Mouse (Mus musculus) brain, embryonic 14.5 days (tissue): ENCODE results near the gene Ociad1. TPM values are rescaled to one million over a fixed set of nuclear protein-coding genes. Genes with fewer than 3 reads are reported as not detected.

ENCODE experiments used
- DNase-seq: peaks from one replicate; pipeline ENCODE4 v3.0.0-alpha.2; 2011; ENCODE audit warnings: low read depth
- CTCF ChIP-seq: fragments of 200-500 bp; IDR thresholded peaks from 2 replicates; pipeline ENCODE4 v1.5.1; 2012; ENCODE audit warnings: inconsistent platforms, mild to moderate bottlenecking, moderate library complexity, borderline replicate concordance; ENCODE audit not compliant: insufficient read depth, insufficient read length; ENCODE audit errors: extremely low read depth
- POLR2A ChIP-seq: fragments of 200-500 bp; IDR thresholded peaks from 2 replicates; pipeline ENCODE4 v1.6.1; 2012; ENCODE audit warnings: mild to moderate bottlenecking, inconsistent platforms, borderline replicate concordance; ENCODE audit not compliant: poor library complexity, insufficient read depth, insufficient read length, severe bottlenecking; ENCODE audit errors: extremely low read depth
- polyA plus RNA-seq: library from polyadenylated mRNA; depleted of rRNA; stranded (reverse); fragments of >200 nt; gene quantifications from 2 replicates; pipeline ENCODE4 v1.2.3, GENCODE M21; 2012; rRNA removed

Ociad1 gene
- 162 and 184 TPM in 2 replicates for polyA plus RNA-seq

GRCm38 (mm10) chr5:73292502-73293457 lies at the start of gene Ociad1:
Ociad1 (plus strand) TSS chr5:73292784.
- TF ChIP-seq POLR2A (peak; percentile 77; the same call in 1 of the 2 replicates), CTCF (no peak)
- DNase-seq, result peak; percentile 99

DNA sequence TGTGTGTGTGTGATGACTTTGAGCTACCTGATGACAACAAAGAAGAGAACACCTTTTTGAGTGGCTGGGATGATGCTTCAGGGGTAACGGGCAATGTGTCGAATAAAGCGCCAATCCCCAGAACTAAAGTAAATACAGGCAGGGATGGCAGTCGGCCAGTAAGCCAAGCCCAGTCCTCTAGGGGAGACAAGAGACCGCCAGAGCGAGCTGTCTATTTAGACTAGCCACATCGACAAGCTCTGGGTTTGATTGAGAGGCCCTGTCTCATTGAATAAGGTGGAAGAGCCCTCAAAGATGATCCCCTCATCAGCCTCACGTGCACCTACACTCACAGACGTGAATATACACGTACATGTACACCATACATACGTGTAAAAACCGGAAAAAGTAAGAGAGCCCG lies 48.2 kb upstream of the Ociad1 start:
- no peak for TF ChIP-seq POLR2A
- TF ChIP-seq CTCF, result no peak
- peak; percentile 86 for DNase-seq

DNA sequence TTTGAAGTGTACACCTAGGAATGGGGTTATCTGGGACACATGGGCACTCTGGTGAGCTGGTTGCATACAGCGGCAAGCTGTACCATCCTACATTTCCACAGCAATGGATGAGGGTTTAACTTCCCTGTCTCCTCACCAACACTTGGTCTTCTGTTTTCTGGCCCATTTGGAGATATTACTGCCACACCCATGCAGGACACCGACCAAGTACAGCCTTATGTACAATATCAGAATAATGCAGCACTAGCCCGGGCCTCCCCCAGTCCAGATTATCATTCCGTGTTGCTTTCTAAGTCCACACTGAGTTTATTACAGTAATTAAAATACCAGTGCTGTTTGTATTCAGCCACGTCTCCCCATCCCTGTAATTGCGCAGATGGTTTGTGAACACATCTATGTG lies 46.2 kb upstream of the Ociad1 start:
- TF ChIP-seq POLR2A (no peak), CTCF (no peak)
- no peak for DNase-seq

GRCm38 (mm10) chr5:73248211-73248610 lies 44.4 kb upstream of the Ociad1 start:
- DNase-seq, result no peak
- TF ChIP-seq CTCF, result no peak
- no peak for TF ChIP-seq POLR2A

GRCm38 (mm10) chr5:73249341-73249740 lies 43.2 kb upstream of the Ociad1 start:
- TF ChIP-seq POLR2A (no peak), CTCF (no peak)
- no peak for DNase-seq

DNA sequence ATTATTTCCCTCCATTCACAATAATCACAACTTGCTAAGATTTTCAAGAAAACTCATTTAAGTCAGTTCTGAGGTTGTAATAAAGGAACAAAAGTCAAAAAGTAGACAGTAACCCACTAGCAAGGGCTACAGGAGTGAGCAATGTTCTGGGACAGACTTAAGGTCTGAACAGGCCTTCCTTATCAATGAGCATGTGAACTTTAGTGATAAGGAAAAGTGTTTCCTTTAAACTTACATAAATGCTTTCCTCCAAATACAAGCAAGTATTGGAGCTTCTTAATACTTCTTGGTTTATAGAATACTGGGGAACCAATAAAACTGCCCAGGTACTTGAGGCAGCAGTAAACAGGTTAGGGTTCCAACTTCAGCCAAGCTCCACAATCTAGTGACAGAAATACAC lies 39.8 kb upstream of the Ociad1 start:
- TF ChIP-seq POLR2A (no peak), CTCF (no peak)
- DNase-seq, result no peak

- DNase-seq, result peak; percentile 44
These were observed 37.9 kb upstream of the Ociad1 start for GRCm38 (mm10) chr5:73254660-73255059.

DNA sequence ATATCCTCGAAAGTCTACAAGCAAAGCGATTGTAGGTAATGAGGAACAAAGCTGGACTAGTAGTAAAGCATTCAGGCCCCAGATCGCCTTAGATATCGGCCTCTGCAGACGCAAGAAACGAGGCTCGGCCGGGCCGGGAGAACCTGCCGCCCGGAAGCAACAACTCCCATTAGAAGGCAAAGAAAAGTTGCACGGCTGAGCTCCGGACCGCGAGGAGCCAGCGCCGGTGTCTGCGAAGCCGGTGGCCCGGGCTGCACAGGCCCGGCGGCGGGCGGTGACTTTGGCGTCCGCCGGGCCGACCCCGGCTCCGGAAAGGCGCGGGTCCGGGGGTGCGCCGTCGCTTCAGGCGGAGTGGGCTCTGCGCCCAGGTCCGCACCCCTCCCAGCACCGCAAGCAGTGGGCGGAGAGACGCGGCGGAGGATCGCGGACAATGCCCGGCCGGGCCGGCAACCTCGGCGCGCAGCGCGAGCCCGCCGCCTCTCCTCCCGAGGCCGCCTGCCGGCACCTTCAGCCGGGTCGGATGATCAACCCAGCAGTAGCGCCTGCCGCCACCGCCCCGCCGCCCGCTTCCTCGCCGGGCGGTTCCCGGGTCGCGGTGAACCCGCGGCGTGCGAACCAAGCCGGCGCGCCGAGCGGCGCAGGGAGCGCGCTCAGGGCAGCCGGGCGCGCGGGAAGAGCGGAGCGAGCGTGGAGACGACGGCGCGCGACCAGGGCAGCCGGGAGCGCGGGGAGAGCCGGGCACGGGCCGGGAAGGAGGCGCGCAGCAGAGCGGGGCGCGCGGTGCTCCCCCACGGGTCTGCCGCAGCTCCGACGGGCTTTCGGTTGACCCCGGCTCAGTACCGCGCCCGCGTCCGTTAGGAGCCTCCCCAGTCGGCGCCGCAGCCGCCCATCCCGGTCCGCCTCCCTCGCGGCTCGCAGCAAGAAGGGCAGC lies 37.0 kb upstream of the Ociad1 start:
- peak; percentile 82 for DNase-seq
- TF ChIP-seq CTCF, result no peak
- peak; percentile 68 for TF ChIP-seq POLR2A

More at GRCm38 (mm10) chr5:73254660-73255059, 37.9 kb upstream of the Ociad1 start:
- TF ChIP-seq CTCF, result no peak

DNA sequence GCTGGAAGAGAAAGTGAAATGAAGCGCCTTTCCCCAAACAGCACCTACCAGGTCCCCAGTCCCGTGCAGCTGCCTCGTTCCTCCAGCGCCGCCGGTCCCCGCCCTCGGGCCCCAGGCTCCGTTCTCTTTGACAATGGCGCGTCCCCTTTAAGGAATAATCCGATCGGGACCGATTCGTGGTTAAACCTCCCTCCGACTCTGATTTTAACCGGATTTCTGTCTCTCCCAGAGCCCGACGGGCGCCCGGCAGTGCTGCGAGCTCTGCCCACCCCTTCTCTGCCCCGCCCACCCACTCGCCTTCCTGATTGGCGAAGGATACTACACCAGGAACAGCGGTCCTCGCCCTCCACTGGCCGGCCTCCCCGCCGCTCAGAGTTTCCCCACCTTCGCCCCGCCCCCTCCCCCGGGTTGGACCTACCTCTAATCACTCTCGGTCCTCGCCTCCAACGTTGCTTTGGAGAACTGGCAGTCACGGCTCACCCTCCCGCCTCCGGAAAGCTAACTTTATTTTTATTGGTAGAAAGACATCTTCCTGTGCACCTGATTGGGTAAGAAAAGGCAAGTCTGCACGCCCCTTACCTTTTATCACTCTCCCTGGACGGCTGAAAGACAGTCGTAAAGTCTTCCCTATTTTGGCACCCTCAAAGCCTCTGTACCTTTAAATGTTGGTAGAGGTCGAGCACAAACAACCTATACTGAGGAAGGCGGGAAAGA lies 36.1 kb upstream of the Ociad1 start, which contains the start of gene Fryl:
Gene Fryl (minus strand): TSS at position 268 of the 714 bp plus-strand sequence.
- peak; percentile 100 for DNase-seq
- TF ChIP-seq CTCF (no peak), POLR2A (peak; percentile 59; the same call in 1 of the 2 replicates)

DNA sequence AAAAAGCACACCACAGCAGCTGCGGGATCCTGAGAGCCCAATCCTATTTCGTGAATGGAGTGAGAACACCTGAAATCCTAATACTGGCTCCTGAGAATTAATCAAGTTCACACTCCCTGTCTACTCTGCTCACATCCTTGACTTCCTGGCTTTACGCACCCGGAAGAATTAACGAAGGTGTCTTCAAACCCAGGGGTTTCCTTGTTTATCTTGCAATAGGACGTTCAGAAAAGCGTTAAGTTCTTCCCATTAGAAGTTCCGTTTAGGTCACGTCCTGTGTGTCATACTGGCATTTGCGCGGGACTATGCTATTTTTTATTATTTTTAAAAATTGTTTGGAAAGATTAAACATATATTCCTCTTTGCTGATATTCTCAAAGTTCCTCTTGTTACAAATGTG lies 35.5 kb upstream of the Ociad1 start:
- DNase-seq, result no peak
- no peak for TF ChIP-seq CTCF
- TF ChIP-seq POLR2A, result no peak

DNA sequence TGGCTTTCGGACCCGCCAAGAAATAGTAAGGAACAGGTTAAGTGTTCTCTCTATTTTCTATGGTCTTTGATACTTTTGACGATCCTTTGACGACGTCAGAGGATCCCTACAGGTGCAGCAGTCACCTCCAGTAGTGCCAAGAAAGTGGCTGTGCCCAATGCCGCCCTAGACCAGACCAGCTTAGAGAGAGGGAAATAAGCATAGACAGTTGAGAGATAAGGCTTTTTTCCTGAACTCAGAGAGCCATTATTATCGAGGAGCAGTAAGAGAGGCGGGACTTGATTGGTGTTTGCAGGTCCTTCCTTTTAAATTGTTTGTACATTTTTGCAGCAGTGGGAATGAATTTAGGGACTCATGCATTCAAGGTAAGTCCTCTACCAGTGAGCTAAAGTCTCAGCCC lies 34.9 kb upstream of the Ociad1 start:
- TF ChIP-seq POLR2A (no peak), CTCF (no peak)

DNA sequence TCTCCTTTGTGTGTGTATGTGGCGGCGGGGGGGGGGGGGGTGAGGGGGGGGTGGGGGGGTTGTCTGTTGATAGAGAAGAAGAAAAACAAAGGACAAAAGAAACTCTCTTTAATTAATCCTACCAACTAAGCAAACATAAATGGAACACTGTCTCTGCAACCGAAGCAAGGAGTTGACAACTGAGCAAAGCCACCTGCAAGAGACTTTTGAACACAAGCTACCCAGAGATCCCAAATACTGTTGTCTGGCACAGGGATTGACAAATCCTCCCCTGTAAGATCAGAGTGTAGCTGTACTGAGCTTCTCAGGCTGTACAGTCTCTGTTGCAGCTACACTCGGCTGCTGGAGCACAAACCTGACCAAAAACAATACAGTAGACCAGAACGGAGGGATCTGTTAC lies 28.5 kb upstream of the Ociad1 start:
- no peak for DNase-seq
- TF ChIP-seq CTCF, result no peak
- no peak for TF ChIP-seq POLR2A

More for the DNA sequence above, 34.9 kb upstream of the Ociad1 start:
- no peak for DNase-seq
